Mouse (Mus musculus) mature B cell (primary cell): Measurements from ENCODE around the gene Ttc7b.

Experiments
- in situ Hi-C: fragments of 300-500 bp; cut with MboI; formaldehyde crosslinking; loops from 2 replicates; pipeline ENCODE4 v1.14.3; 2019

Gene Ttc7b

GRCm38 (mm10) chr12:100520077-100520793, 391 bp downstream of the Ttc7b start:
- in situ Hi-C loops: no loop called here

GRCm38 (mm10) chr12:100519684-100520076, 946 bp downstream of the Ttc7b start:
- in situ Hi-C loops: no loop called here

GRCm38 (mm10) chr12:100517371-100517770, 3.3 kb downstream of the Ttc7b start:
- in situ Hi-C loops: no loop called here

GRCm38 (mm10) chr12:100516161-100516838, 4.3 kb downstream of the Ttc7b start:
- in situ Hi-C loops: no loop called here

GRCm38 (mm10) chr12:100515493-100515892, 5.1 kb downstream of the Ttc7b start:
- in situ Hi-C loops: no loop called here

- in situ Hi-C loops: no loop called here
Observed at GRCm38 (mm10) chr12:100514611-100515010, 6.0 kb downstream of the Ttc7b start.

- in situ Hi-C loops: no loop called here
Observed at GRCm38 (mm10) chr12:100513131-100513530, 7.5 kb downstream of the Ttc7b start.

GRCm38 (mm10) chr12:100512641-100513040, 8.0 kb downstream of the Ttc7b start:
- in situ Hi-C loops: no loop called here

- in situ Hi-C loops: no loop called here
Observed at GRCm38 (mm10) chr12:100509615-100510282, 10.9 kb downstream of the Ttc7b start.

- in situ Hi-C loops: no loop called here
Observed at GRCm38 (mm10) chr12:100508668-100509067, 12.0 kb downstream of the Ttc7b start.

GRCm38 (mm10) chr12:100505484-100505883, 15.1 kb downstream of the Ttc7b start:
- in situ Hi-C loops: no loop called here

GRCm38 (mm10) chr12:100504585-100504984, 16.0 kb downstream of the Ttc7b start:
- in situ Hi-C loops: no loop called here

- in situ Hi-C loops: no loop called here
Observed at GRCm38 (mm10) chr12:100503659-100504058, 17.0 kb downstream of the Ttc7b start.

GRCm38 (mm10) chr12:100502544-100502943, 18.1 kb downstream of the Ttc7b start:
- in situ Hi-C loops: no loop called here

GRCm38 (mm10) chr12:100501261-100501660, 19.4 kb downstream of the Ttc7b start:
- in situ Hi-C loops: no loop called here

- in situ Hi-C loops: no loop called here
Observed at GRCm38 (mm10) chr12:100499469-100499868, 21.2 kb downstream of the Ttc7b start.

- in situ Hi-C loops: no loop called here
Observed at GRCm38 (mm10) chr12:100498006-100498405, 22.6 kb downstream of the Ttc7b start.

- in situ Hi-C loops: no loop called here
Observed at GRCm38 (mm10) chr12:100495083-100495482, 25.5 kb downstream of the Ttc7b start.

GRCm38 (mm10) chr12:100493211-100493610, 27.4 kb downstream of the Ttc7b start:
- in situ Hi-C loops: no loop called here

GRCm38 (mm10) chr12:100492676-100493075, 27.9 kb downstream of the Ttc7b start:
- in situ Hi-C loops: no loop called here

- in situ Hi-C loops: no loop called here
Observed at GRCm38 (mm10) chr12:100491967-100492611, 28.5 kb downstream of the Ttc7b start.

- in situ Hi-C loops: no loop called here
Observed at GRCm38 (mm10) chr12:100489799-100490198, 30.8 kb downstream of the Ttc7b start.
